Mouse (Mus musculus) ES-E14 (cell line): ENCODE measurements around the gene Myadml2. TPM values are rescaled to one million over a fixed set of nuclear protein-coding genes. Genes with fewer than 3 reads are reported as not detected.
A peak's percentile ranks its signal among the peaks of the same experiment; 100 is the strongest.

Experiments
- DNase-seq: peaks from one replicate; pipeline ENCODE4 v3.0.0-alpha.2; 2013; ENCODE audit warnings: low read depth, low spot score
- H3K27ac ChIP-seq: 2 replicates; pipeline ENCODE4 v1.5.1; 2012; ENCODE audit warnings: low read depth, mild to moderate bottlenecking, low read length, moderate library complexity, mixed read lengths; ENCODE audit not compliant: poor library complexity, insufficient read depth, severe bottlenecking
- H3K36me3 ChIP-seq: 2 replicates; pipeline ENCODE4 v1.6.1; 2012; ENCODE audit warnings: mild to moderate bottlenecking, low read length, moderate library complexity, mixed read lengths; ENCODE audit not compliant: control insufficient read depth, poor library complexity, insufficient read depth, severe bottlenecking
- H3K4me1 ChIP-seq, 2 experiments: fragments of 150-350 bp in 1 of 2; sonication (generic) in 1 of 2; 2 replicates each; pipeline ENCODE4 v1.6.1; 2012; ENCODE audit warnings: low read length in 2 of 2, mild to moderate bottlenecking in 1 of 2, mixed read lengths in 1 of 2; ENCODE audit not compliant: control insufficient read depth in 2 of 2, insufficient read depth in 2 of 2, poor library complexity in 1 of 2
- H3K4me3 ChIP-seq, 2 experiments: fragments of 150-350 bp in 1 of 2; sonication (generic) in 1 of 2; 2 replicates each; pipeline ENCODE4 v1.5.1; 2012; ENCODE audit warnings: low read length in 2 of 2, low read depth in 1 of 2, mild to moderate bottlenecking in 1 of 2, mixed read lengths in 1 of 2; ENCODE audit not compliant: insufficient read depth in 1 of 2, poor library complexity in 1 of 2, severe bottlenecking in 1 of 2
- H3K9ac ChIP-seq: 2 replicates; pipeline ENCODE4 v1.6.1; 2012; ENCODE audit warnings: low read depth, mild to moderate bottlenecking, low read length, mixed read lengths; ENCODE audit not compliant: poor library complexity, insufficient read depth, severe bottlenecking
- H3K9me3 ChIP-seq: fragments of 150-350 bp; sonication (generic); 2 replicates; pipeline ENCODE4 v1.6.1; 2012; ENCODE audit warnings: low read depth, mild to moderate bottlenecking, low read length; ENCODE audit not compliant: control insufficient read depth, insufficient read depth
- CHD2 ChIP-seq: IDR thresholded peaks from 2 replicates; pipeline ENCODE4 v1.6.1; 2014; ENCODE audit warnings: mild to moderate bottlenecking, low read depth, low read length, inconsistent platforms
- HCFC1 ChIP-seq: IDR thresholded peaks from 2 replicates; pipeline ENCODE4 v1.6.1; 2012; ENCODE audit warnings: low read length, inconsistent platforms, borderline replicate concordance; ENCODE audit not compliant: insufficient read depth
- MAFK ChIP-seq: IDR thresholded peaks from 2 replicates; pipeline ENCODE4 v1.6.1; 2014; ENCODE audit warnings: mild to moderate bottlenecking, low read depth, low read length, inconsistent platforms; ENCODE audit not compliant: insufficient read depth
- ZC3H11A ChIP-seq: IDR thresholded peaks from 2 replicates; pipeline ENCODE4 v1.6.1; 2012; ENCODE audit warnings: low read depth, mild to moderate bottlenecking, inconsistent platforms, low read length, borderline replicate concordance
- ZNF384 ChIP-seq: IDR thresholded peaks from 2 replicates; pipeline ENCODE4 v1.6.1; 2012; ENCODE audit warnings: low read depth, low read length, inconsistent platforms
- in situ Hi-C, 2 experiments: fragments of 600-800 bp; cut with MboI; formaldehyde crosslinking; loops; one replicate each; pipeline ENCODE4 v1.15.1; 2025; ENCODE audit warnings: low sequenced_read_pairs in 2 of 2, inconsistent platforms in 1 of 2; ENCODE audit not compliant: unreplicated experiment in 2 of 2
- total RNA-seq: library from RNA; depleted of rRNA; stranded (reverse); fragments of 300-350 nt; gene quantifications from 2 replicates; pipeline ENCODE4 v1.2.3, GENCODE M21; 2012

Myadml2 gene
- total RNA-seq, 1 experiment, result not detected

GRCm38 (mm10) chr11:120659509-120660300, 11.7 kb upstream of the Myadml2 start:
- no peak for DNase-seq
- TF ChIP-seq HCFC1 (no peak), MAFK (no peak), ZC3H11A (no peak), CHD2 (no peak), ZNF384 (no peak)
- Histone ChIP-seq H3K4me3 (peak overlapping the region; percentile 84 to 86), H3K36me3 (no peaks in the 10 kb centered on the region; the same call in 1 of the 2 replicates), H3K9me3 (no peaks in the 10 kb centered on the region), H3K9ac (peak overlapping the region; percentile 79), H3K4me1 (peaks cover 13 to 22% of the 10 kb centered on the region in 2 experiments), H3K27ac (0 out of 2 replicates have a peak overlapping the region, but pooled peaks have one; percentile 7)
- in situ Hi-C loops, result no loop called here

GRCm38 (mm10) chr11:120658876-120659410, 11.0 kb upstream of the Myadml2 start:
- peak overlapping the region; percentile 79; the same call in 1 of the 2 replicates for H3K9ac ChIP-seq
- in situ Hi-C loops, result no loop called here
- peak; percentile 28 for TF ChIP-seq ZC3H11A
- TF ChIP-seq MAFK, result no peak
- no peaks in the 10 kb centered on the region for H3K9me3 ChIP-seq
- H3K4me1 ChIP-seq, result peaks cover 9 to 21% of the 10 kb centered on the region in 2 experiments
- H3K36me3 ChIP-seq, result peaks cover under 1% of the 10 kb centered on the region
- DNase-seq, result peak; percentile 82
- H3K4me3 ChIP-seq, result peak overlapping the region; percentile 84 to 86
- no peak overlapping the region for H3K27ac ChIP-seq

- H3K36me3 ChIP-seq, result peaks cover 2% of the 10 kb centered on the region
- no peak overlapping the region for H3K27ac ChIP-seq
- in situ Hi-C loops, result no loop called here
- no peaks in the 10 kb centered on the region for H3K9me3 ChIP-seq
- peaks cover 8 to 17% of the 10 kb centered on the region in 2 experiments; a peak in 3 of 4 replicates for H3K4me1 ChIP-seq
- TF ChIP-seq ZNF384, result no peak
- no peak for TF ChIP-seq MAFK
- TF ChIP-seq ZC3H11A, result no peak
- no peak for TF ChIP-seq CHD2
- no peak for TF ChIP-seq HCFC1
- H3K4me3 ChIP-seq, result no peak overlapping the region
- no peak for DNase-seq
- H3K9ac ChIP-seq, result no peak overlapping the region
Measured at GRCm38 (mm10) chr11:120657301-120657700, 9.3 kb upstream of the Myadml2 start.

GRCm38 (mm10) chr11:120654741-120655140, 6.8 kb upstream of the Myadml2 start:
- H3K4me1 ChIP-seq, result peaks cover 0 to 13% of the 10 kb centered on the region in 2 experiments; a peak in 1 of 4 replicates
- no peak for DNase-seq
- H3K9ac ChIP-seq, result no peak overlapping the region
- in situ Hi-C loops, result no loop called here
- no peak overlapping the region for H3K27ac ChIP-seq
- no peaks in the 10 kb centered on the region for H3K9me3 ChIP-seq
- H3K36me3 ChIP-seq, result peaks cover 2% of the 10 kb centered on the region
- TF ChIP-seq ZC3H11A (no peak), CHD2 (no peak), MAFK (no peak), ZNF384 (no peak), HCFC1 (no peak)
- H3K4me3 ChIP-seq, result no peak overlapping the region
